Mouse (Mus musculus): ENCODE data around the gene Btbd1.

DNA sequence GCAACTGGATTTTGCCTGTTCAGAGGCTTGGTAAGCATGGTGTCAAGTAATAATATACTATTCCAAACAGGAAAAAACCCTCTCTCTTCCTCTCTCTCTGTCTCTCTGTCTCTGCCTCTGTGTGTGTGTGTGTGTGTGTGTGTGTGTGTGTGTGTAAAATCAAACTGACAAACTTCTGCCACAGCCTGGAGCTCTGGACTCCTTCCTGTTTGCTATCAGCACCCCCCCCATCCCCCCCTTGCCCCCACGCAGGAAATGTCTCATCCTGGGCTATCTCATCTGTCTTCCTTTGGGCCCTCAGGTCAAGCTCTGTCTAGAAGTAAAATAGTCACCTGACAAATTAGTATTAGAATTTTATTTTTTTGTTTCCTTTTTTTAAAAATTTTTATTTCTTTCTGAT, 44.6 kb upstream of the Btbd1 start:
- TF ChIP-seq CTCF (IDR thresholded peaks at IDR 0.05; ENCODE audit: insufficient read depth, low read depth, low read length) (no peak), POLR2A (IDR thresholded peaks at IDR 0.05; ENCODE audit: insufficient read depth, low read depth, low read length) (no peak)
